Mouse (Mus musculus) hindbrain, postnatal 0 days (tissue): ENCODE results near the gene Ddah1. TPM values are rescaled to one million over a fixed set of nuclear protein-coding genes. Genes with fewer than 3 reads are reported as not detected.

Source experiments
- ATAC-seq: fragments of 200-750 bp; cut with Nextera tagmentation; 2 replicates; pipeline ENCODE4 v1.8.0; 2017; ENCODE audit warnings: mild to moderate bottlenecking, moderate TSS enrichment, moderate library complexity
- DNase-seq: peaks from one replicate; pipeline ENCODE4 v3.0.0-alpha.2; 2015; ENCODE audit warnings: low spot score
- H3K27ac ChIP-seq: fragments of 300-500 bp; sonication (generic); 2 replicates; pipeline ENCODE4 v1.5.1; 2014; ENCODE audit warnings: mild to moderate bottlenecking
- H3K27me3 ChIP-seq: fragments of 300-500 bp; sonication (generic); 2 replicates; pipeline ENCODE4 v1.6.1; 2014; ENCODE audit warnings: low read length, mixed read lengths; ENCODE audit not compliant: insufficient read depth
- H3K36me3 ChIP-seq: fragments of 300-500 bp; sonication (generic); 2 replicates; pipeline ENCODE4 v1.6.1; 2014; ENCODE audit warnings: low read length, mixed read lengths; ENCODE audit not compliant: insufficient read depth
- H3K4me1 ChIP-seq: fragments of 300-500 bp; sonication (generic); 2 replicates; pipeline ENCODE4 v1.6.1; 2014; ENCODE audit warnings: antibody characterized with exemption, low read length, mixed read lengths; ENCODE audit not compliant: insufficient read depth
- H3K4me2 ChIP-seq: fragments of 300-500 bp; sonication (generic); 2 replicates; pipeline ENCODE4 v1.6.1; 2014; ENCODE audit warnings: low read depth, mild to moderate bottlenecking, low read length, moderate library complexity, mixed read lengths
- H3K4me3 ChIP-seq: fragments of 300-500 bp; sonication (generic); 2 replicates; pipeline ENCODE4 v1.5.1; 2014; ENCODE audit warnings: low read length
- H3K9ac ChIP-seq: fragments of 300-500 bp; sonication (generic); replicated peaks from 2 replicates; pipeline ENCODE4 v1.6.1; 2014; ENCODE audit warnings: mild to moderate bottlenecking, low read length, moderate library complexity, mixed read lengths
- H3K9me3 ChIP-seq: fragments of 300-500 bp; sonication (generic); 2 replicates; pipeline ENCODE4 v1.6.1; 2016; ENCODE audit warnings: low read length, mixed read lengths
- CTCF ChIP-seq: IDR thresholded peaks from 2 replicates; pipeline ENCODE4 v1.5.1; 2016; ENCODE audit warnings: antibody characterized with exemption, control low read depth, low read depth
- WGBS: fragments of 180-500 bp; shearing (Covaris S2); extraction: QIAGEN DNeasy Blood & Tissue Kit; methylation state at CpG from one replicate; pipeline ENCODE4 v1.1.7; 2014; 5-methylcytosine and 5-hydroxymethylcytosine counted together
- polyA plus RNA-seq: library from polyadenylated mRNA; unstranded; fragments of >200 nt; fragmentation: Nextera tagmentation; extraction: Ambion mirVana; gene quantifications from 2 replicates; pipeline ENCODE4 v1.2.1, GENCODE M21; 2015
- total RNA-seq: library from RNA; depleted of rRNA; stranded (reverse); fragments of >200 nt; gene quantifications from 2 replicates; pipeline ENCODE4 v1.2.3, GENCODE M21; 2014

Gene Ddah1
- total and polyA plus RNA-seq, 2 experiments from 2014 or later, result 125 to 170 TPM

GRCm38 (mm10) chr3:145922019-145922854 is 163.8 kb downstream of the Ddah1 start, which contains the start of gene Bcl10:
Gene Bcl10 (plus strand): TSS chr3:145922804.
- Histone ChIP-seq H3K36me3 (no peaks in the 10 kb centered on the region), H3K27ac (0 out of 2 replicates have a peak within 1 kb of the TSS, but pooled peaks have one; percentile 54), H3K9me3 (no peaks in the 10 kb centered on the region), H3K4me2 (peak within 1 kb of the TSS; percentile 55), H3K4me1 (0 out of 2 replicates have a peak, but pooled peaks cover 9% of the 10 kb centered on the region), H3K9ac (peak within 1 kb of the TSS; percentile 14; the same call in 1 of the 2 replicates), H3K27me3 (no peaks in the 10 kb centered on the region), H3K4me3 (peak within 1 kb of the TSS; percentile 93)
- ATAC-seq (no peak), DNase-seq (no peak)
- TF ChIP-seq CTCF, result no peak
- WGBS, result 32% methylated on average over 11 of the region's 11 CpGs

DNA sequence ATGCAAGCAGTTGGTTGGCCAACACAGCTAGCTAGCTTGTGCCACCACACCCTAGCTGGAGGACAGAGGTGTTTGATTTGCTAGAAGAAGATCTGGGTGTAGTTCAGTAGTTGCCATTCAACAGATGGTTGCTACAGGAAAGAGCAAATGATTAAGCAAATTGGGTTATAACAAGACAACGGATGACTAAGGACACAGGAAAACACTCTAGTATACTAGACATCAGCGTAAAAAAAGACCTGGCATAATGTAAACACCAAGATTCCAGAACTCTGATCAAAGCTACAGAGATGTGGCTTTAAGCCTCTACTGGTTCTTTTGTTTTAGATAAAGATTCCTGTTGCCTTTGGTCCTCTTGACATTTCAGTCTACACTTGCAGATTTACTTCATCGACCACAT is 164.5 kb downstream of the Ddah1 start:
- no peaks in the 10 kb centered on the region for H3K9me3 ChIP-seq
- no peak for DNase-seq
- no peak overlapping the region for H3K27ac ChIP-seq
- H3K9ac ChIP-seq, result no peak overlapping the region
- no peaks in the 10 kb centered on the region for H3K27me3 ChIP-seq
- no peak for TF ChIP-seq CTCF
- no peak overlapping the region for H3K4me2 ChIP-seq
- 82% methylated on average over 3 of the region's 3 CpGs for WGBS
- no peak for ATAC-seq
- H3K4me3 ChIP-seq, result no peak overlapping the region
- H3K36me3 ChIP-seq, result no peaks in the 10 kb centered on the region
- H3K4me1 ChIP-seq, result 0 out of 2 replicates have a peak, but pooled peaks cover 9% of the 10 kb centered on the region

DNA sequence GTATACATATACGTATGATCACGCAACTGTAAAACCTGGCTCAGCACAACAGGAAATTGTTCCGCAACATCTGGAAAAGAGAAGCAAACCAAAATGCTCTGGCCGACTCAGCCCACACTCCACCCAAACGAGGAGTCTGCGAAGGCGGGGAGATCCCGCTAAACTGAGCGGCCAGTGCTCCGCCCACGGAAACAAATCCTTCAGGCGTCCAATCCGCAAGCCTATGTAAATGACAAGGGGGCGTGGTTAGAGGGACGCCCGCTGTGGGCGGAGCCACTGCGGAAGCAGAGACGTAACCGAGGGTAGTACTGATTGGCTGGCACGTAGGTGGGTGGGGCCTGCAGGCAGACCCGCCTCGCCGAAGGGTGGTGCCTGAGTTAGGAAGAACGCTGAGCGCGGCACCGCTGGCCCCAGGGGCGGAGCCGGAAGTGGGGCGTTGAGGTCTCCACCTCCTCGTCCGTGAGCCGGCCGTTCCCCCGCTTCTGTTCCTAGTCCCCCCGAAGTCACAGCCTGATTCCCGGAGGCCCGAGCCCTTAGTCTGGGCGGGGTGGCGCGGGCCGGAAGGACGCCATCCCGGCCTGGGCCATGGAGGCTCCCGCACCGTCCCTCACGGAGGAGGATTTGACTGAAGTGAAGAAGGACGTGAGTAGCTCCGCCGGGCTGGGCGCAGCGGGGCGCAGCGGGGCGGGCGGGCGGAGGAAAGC is 165.6 kb downstream of the Ddah1 start:
- Histone ChIP-seq H3K27ac (peak overlapping the region; percentile 95), H3K9me3 (no peaks in the 10 kb centered on the region)
- under 1% methylated on average over 58 of the region's 58 CpGs for WGBS

DNA sequence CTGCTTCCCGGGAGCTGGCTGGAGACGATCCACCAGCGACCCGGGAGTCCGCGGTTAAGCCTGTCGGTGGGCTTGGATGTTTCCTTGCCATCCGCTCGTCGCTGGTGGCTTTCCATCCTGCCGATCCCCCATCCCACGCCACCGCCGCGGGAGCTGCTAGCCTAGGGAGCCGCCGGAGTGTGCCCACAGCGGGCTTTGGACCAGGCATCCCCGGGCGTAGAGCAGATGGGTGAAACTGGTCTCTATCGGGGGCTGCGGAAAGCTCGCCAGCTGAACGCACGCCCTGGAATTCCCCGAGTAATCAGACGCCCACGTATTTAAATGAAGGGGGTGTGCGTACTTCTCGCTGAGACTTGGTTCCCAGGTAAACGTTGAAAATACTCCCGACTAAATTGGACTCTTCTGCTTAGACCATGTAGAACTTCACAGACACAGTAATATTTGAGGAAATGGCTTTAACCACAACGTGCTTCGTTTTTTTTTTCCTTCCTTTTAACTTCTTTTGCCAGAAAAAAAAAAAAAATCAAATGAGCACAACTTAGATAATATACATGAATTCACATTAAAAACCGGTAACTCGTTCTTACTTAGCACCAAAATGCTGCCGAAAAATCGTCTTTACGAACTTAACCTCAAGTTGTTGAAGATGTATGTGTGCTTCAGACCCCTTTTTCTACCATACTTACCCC is 166.3 kb downstream of the Ddah1 start:
- Histone ChIP-seq H3K4me1 (0 out of 2 replicates have a peak, but pooled peaks cover 9% of the 10 kb centered on the region), H3K9me3 (no peaks in the 10 kb centered on the region), H3K4me2 (peak overlapping the region; percentile 83), H3K4me3 (peak overlapping the region; percentile 93), H3K27ac (peak overlapping the region; percentile 95), H3K27me3 (no peaks in the 10 kb centered on the region), H3K9ac (peak overlapping the region; percentile 91), H3K36me3 (no peaks in the 10 kb centered on the region)
- DNase-seq (peak; percentile 53), ATAC-seq (no peak)
- WGBS, result 5% methylated on average over 39 of the region's 39 CpGs
- no peak for TF ChIP-seq CTCF

More for the DNA sequence above, 165.6 kb downstream of the Ddah1 start:
- H3K36me3 ChIP-seq, result no peaks in the 10 kb centered on the region
- 0 out of 2 replicates have a peak, but pooled peaks cover 9% of the 10 kb centered on the region for H3K4me1 ChIP-seq
- TF ChIP-seq CTCF, result no peak
- peak overlapping the region; percentile 93 for H3K4me3 ChIP-seq
- DNase-seq, result peak; percentile 100
- peak overlapping the region; percentile 83 for H3K4me2 ChIP-seq
- peak; percentile 100 for ATAC-seq
- peak overlapping the region; percentile 91 for H3K9ac ChIP-seq
- H3K27me3 ChIP-seq, result no peaks in the 10 kb centered on the region

GRCm38 (mm10) chr3:145925506-145925905 is 167.0 kb downstream of the Ddah1 start:
- Histone ChIP-seq H3K9ac (no peak overlapping the region), H3K27me3 (no peaks in the 10 kb centered on the region), H3K9me3 (no peaks in the 10 kb centered on the region), H3K4me3 (peak overlapping the region; percentile 93), H3K4me2 (peak overlapping the region; percentile 83), H3K36me3 (no peaks in the 10 kb centered on the region), H3K4me1 (0 out of 2 replicates have a peak, but pooled peaks cover 9% of the 10 kb centered on the region), H3K27ac (no peak overlapping the region)
- no peak for TF ChIP-seq CTCF
- ATAC-seq (no peak), DNase-seq (no peak)
- 62% methylated on average over 5 of the region's 5 CpGs for WGBS
